Mouse (Mus musculus) forebrain, embryonic 16.5 days (tissue): ENCODE data around the gene BC034090. TPM values are rescaled to one million over a fixed set of nuclear protein-coding genes. Genes with fewer than 3 reads are reported as not detected.

ENCODE experiments used
- ATAC-seq: fragments of 200-750 bp; cut with Nextera tagmentation; 2 replicates; pipeline ENCODE4 v1.8.0; 2017; ENCODE audit warnings: mild to moderate bottlenecking, moderate library complexity
- H3K27ac ChIP-seq: fragments of 300-500 bp; sonication (generic); 2 replicates; pipeline ENCODE4 v1.5.1; 2014; ENCODE audit warnings: low read length, control low read depth
- H3K27me3 ChIP-seq: fragments of 300-500 bp; sonication (generic); replicated peaks from 2 replicates; pipeline ENCODE4 v1.6.1; 2014; ENCODE audit warnings: low read length; ENCODE audit not compliant: control insufficient read depth, insufficient read depth
- H3K36me3 ChIP-seq: fragments of 300-500 bp; sonication (generic); 2 replicates; pipeline ENCODE4 v1.6.1; 2014; ENCODE audit not compliant: control insufficient read depth, insufficient read depth
- H3K4me1 ChIP-seq: fragments of 300-500 bp; sonication (generic); replicated peaks from 2 replicates; pipeline ENCODE4 v1.6.1; 2014; ENCODE audit warnings: low read length; ENCODE audit not compliant: control insufficient read depth, insufficient read depth
- H3K4me2 ChIP-seq: fragments of 300-500 bp; sonication (generic); 2 replicates; pipeline ENCODE4 v1.6.1; 2014; ENCODE audit warnings: mild to moderate bottlenecking, low read length, control low read depth
- H3K4me3 ChIP-seq: fragments of 300-500 bp; sonication (generic); replicated peaks from 2 replicates; pipeline ENCODE4 v1.5.1; 2014; ENCODE audit warnings: mild to moderate bottlenecking, low read length, control low read depth
- H3K9ac ChIP-seq: fragments of 300-500 bp; sonication (generic); replicated peaks from 2 replicates; pipeline ENCODE4 v1.6.1; 2014; ENCODE audit warnings: low read depth, low read length, control low read depth
- H3K9me3 ChIP-seq: fragments of 300-500 bp; sonication (generic); 2 replicates; pipeline ENCODE4 v1.6.1; 2016; ENCODE audit warnings: low read length; ENCODE audit not compliant: control insufficient read depth
- WGBS: fragments of 180-500 bp; shearing (Covaris S2); extraction: QIAGEN DNeasy Blood & Tissue Kit; methylation state at CpG from one replicate; pipeline ENCODE4 v1.1.7; 2014; 5-methylcytosine and 5-hydroxymethylcytosine counted together
- polyA plus RNA-seq: library from polyadenylated mRNA; unstranded; fragments of >200 nt; fragmentation: Nextera tagmentation; extraction: Ambion mirVana; gene quantifications from 2 replicates; pipeline ENCODE4 v1.2.1, GENCODE M21; 2015

Gene BC034090
- polyA plus RNA-seq, 1 experiment from 2014 or later: 3.3 TPM

DNA sequence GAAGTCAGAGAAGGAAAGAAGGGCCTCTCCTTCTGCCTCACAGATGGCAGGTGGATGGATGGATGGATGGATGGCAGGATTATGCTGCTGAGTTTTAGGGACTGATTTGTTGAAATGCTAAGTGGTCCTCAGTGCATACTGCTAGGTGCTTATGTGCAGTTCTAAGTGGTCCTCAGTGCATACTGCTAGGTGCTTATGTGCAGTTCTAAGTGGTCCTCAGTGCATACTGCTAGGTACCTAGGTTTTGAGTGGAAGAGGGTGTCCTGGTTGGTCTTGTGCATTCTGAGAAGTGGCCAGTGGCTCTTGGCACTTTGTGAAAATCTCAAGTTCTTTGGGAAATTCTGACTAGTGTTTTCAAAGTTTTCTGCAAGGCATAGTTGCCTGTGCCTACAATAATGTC lies 74.3 kb downstream of the BC034090 start:
- Histone ChIP-seq H3K4me3 (no peak overlapping the region), H3K27ac (no peak overlapping the region), H3K9ac (no peak overlapping the region), H3K27me3 (no peaks in the 10 kb centered on the region), H3K36me3 (no peaks in the 10 kb centered on the region), H3K9me3 (no peaks in the 10 kb centered on the region), H3K4me2 (no peak overlapping the region), H3K4me1 (peaks cover 9% of the 10 kb centered on the region)
- ATAC-seq: no peak

DNA sequence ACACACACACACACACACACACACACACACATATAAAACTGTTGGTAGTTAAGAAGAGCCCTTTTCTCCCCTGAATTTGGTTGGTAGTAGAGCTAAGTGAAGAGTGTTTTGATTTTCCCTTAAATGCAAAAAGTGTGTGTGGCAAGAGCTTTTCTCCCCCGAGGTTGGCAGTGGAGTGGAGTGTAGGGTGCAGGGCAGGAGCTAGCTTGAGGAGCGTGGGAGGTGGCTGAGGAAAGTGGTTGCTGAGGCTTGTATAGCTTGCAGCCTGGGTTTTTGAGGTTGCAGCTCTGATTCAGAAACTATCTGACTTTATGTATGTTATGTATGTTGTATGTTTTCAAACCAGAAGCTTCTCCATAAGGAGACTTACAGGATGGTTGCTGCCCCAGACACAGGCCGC lies 76.8 kb downstream of the BC034090 start:
- Histone ChIP-seq H3K9me3 (no peaks in the 10 kb centered on the region), H3K4me3 (no peak overlapping the region), H3K27me3 (no peaks in the 10 kb centered on the region), H3K27ac (no peak overlapping the region), H3K9ac (no peak overlapping the region), H3K4me2 (no peak overlapping the region), H3K36me3 (no peaks in the 10 kb centered on the region), H3K4me1 (peaks cover 3% of the 10 kb centered on the region; the same call in 1 of the 2 replicates)
- WGBS: 82% methylated on average over 3 of the region's 3 CpGs
- ATAC-seq: no peak

Other genes starting within 250 kb of the BC034090 start
- gene Ier5, start 144.8 kb downstream of the BC034090 start, polyA plus RNA-seq: 9.3 and 12.6 TPM in 2 replicates
- 0.92 and 1.5 TPM in 2 replicates for gene Mr1, start 97.6 kb downstream of the BC034090 start, polyA plus RNA-seq
- gene Stx6, start 85.7 kb downstream of the BC034090 start, polyA plus RNA-seq: 121 and 125 TPM in 2 replicates
- 65.8 and 92.5 TPM in 2 replicates for gene Xpr1, start 173.0 kb upstream of the BC034090 start, polyA plus RNA-seq